Comparison of ENCODE assay signal across 12 mouse cellular contexts in the genomic region with DNA sequence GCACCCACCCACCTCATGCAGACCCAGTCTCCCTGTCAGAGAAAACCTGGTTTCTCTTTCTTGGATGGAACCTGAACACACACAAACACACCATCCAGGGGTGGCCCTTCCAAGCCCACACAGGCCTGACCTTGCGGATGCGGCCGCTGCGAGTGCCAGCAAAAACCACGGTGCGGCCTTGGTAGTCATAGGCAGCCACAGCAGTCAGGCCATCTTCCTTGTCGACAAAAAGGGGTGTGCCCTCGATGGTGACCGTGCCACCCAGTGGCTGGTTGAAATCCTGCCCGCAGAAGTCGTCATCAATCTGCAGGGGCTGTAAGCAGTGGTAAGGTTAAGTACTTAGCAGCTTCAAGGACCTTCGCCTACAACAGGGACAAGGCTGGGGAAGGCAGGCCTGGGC. TPM values are rescaled to one million over a fixed set of nuclear protein-coding genes. Genes with fewer than 3 reads are reported as not detected.
DNase-seq lines count a peak whose midpoint lies in the region; ATAC-seq lines count a peak whose summit lies in the region.
"Had no signal": no experiment of that assay in that cellular context is flagged by ENCODE, and none has a peak within 500 bp of the region (broad histone marks: within the 10 kb centered on the region; RNA-seq: fewer than 3 reads in every experiment).

No protein-coding gene starts in this region.

- peaks cover 72% of the 10 kb centered on the region for H3K36me3 ChIP-seq in midbrain, embryonic 12.5 days
- peaks cover 14% of the 10 kb centered on the region; the same call in 1 of the 2 replicates for H3K36me3 ChIP-seq in midbrain, embryonic 15.5 days (replicated peaks)
- H3K36me3 ChIP-seq in embryonic facial prominence, embryonic 10.5 days (replicated peaks): peaks cover 79% of the 10 kb centered on the region
- peaks cover 3% of the 10 kb centered on the region for H3K36me3 ChIP-seq in stomach, embryonic 16.5 days (ENCODE audit: control insufficient read depth, insufficient read depth, low read length)

- ATAC-seq in midbrain, embryonic 12.5 days (ENCODE audit: low FRiP score, low read depth): no peak
- ATAC-seq in midbrain, embryonic 15.5 days (replicated peaks): no peak
- no peak for ATAC-seq in stomach, embryonic 16.5 days (ENCODE audit: insufficient read depth, low FRiP score)

- H3K9ac ChIP-seq in midbrain, embryonic 12.5 days (replicated peaks): no peak overlapping the region
- no peak overlapping the region for H3K9ac ChIP-seq in midbrain, embryonic 15.5 days
- no peak overlapping the region for H3K9ac ChIP-seq in stomach, embryonic 16.5 days (ENCODE audit: low read length)

- H3K4me3 ChIP-seq in midbrain, embryonic 12.5 days: no peak overlapping the region
- no peak overlapping the region for H3K4me3 ChIP-seq in midbrain, embryonic 15.5 days
- H3K4me3 ChIP-seq in embryonic facial prominence, embryonic 10.5 days: no peak overlapping the region
- no peak overlapping the region for H3K4me3 ChIP-seq in stomach, embryonic 16.5 days (replicated peaks; ENCODE audit: low read length)
- H3K4me3 ChIP-seq: megakaryocyte, embryonic 14.5 days had no signal

- H3K27ac ChIP-seq in midbrain, embryonic 12.5 days (replicated peaks): peak overlapping the region; percentile 1; the same call in 1 of the 2 replicates
- no peak overlapping the region for H3K27ac ChIP-seq in midbrain, embryonic 15.5 days
- H3K27ac ChIP-seq in embryonic facial prominence, embryonic 10.5 days (replicated peaks): peak overlapping the region; percentile 16; the same call in 1 of the 2 replicates
- peak overlapping the region; percentile 78 for H3K27ac ChIP-seq in stomach, embryonic 16.5 days (ENCODE audit: low read length)

- H3K27me3 ChIP-seq in midbrain, embryonic 12.5 days: no peaks in the 10 kb centered on the region
- no peaks in the 10 kb centered on the region for H3K27me3 ChIP-seq in midbrain, embryonic 15.5 days (replicated peaks)
- no peaks in the 10 kb centered on the region for H3K27me3 ChIP-seq in embryonic facial prominence, embryonic 10.5 days (replicated peaks; ENCODE audit: low read depth, poor library complexity, severe bottlenecking)
- H3K27me3 ChIP-seq in stomach, embryonic 16.5 days (ENCODE audit: control insufficient read depth, insufficient read depth, low read length): no peaks in the 10 kb centered on the region

- H3K9me3 ChIP-seq in midbrain, embryonic 12.5 days: no peaks in the 10 kb centered on the region
- no peaks in the 10 kb centered on the region for H3K9me3 ChIP-seq in midbrain, embryonic 15.5 days
- H3K9me3 ChIP-seq in embryonic facial prominence, embryonic 10.5 days: no peaks in the 10 kb centered on the region
- no peaks in the 10 kb centered on the region for H3K9me3 ChIP-seq in stomach, embryonic 16.5 days (replicated peaks; ENCODE audit: control insufficient read depth, low read length)
- H3K9me3 ChIP-seq: megakaryocyte, embryonic 14.5 days had no signal

- no peak overlapping the region for H3K4me2 ChIP-seq in midbrain, embryonic 12.5 days (replicated peaks)
- no peak overlapping the region for H3K4me2 ChIP-seq in midbrain, embryonic 15.5 days
- no peak overlapping the region for H3K4me2 ChIP-seq in stomach, embryonic 16.5 days (ENCODE audit: low read depth, low read length)

- peak; percentile 11 to 23 for DNase-seq in cerebellum, postnatal 25 days
- DNase-seq in cerebellum, postnatal 10 days: no peak
- DNase-seq in embryonic facial prominence, embryonic 10.5 days (ENCODE audit: low spot score): no peak
- no peak for DNase-seq in spleen, postnatal 4 days (ENCODE audit: low spot score in 2 of 2)
- no peak for DNase-seq in urinary bladder, postnatal 25 days (ENCODE audit: low spot score)
- DNase-seq: cerebellum, adult 11 months; heart, adult 18-20 months; thymus, postnatal 4 days had no signal

- H3K4me1 ChIP-seq in midbrain, embryonic 12.5 days: peaks cover 94% of the 10 kb centered on the region
- peaks cover 98% of the 10 kb centered on the region for H3K4me1 ChIP-seq in midbrain, embryonic 15.5 days
- H3K4me1 ChIP-seq in embryonic facial prominence, embryonic 10.5 days: peaks cover 87% of the 10 kb centered on the region
- H3K4me1 ChIP-seq in stomach, embryonic 16.5 days (ENCODE audit: control insufficient read depth, insufficient read depth, low read length): peaks cover 61% of the 10 kb centered on the region

- 89% methylated on average over 12 of the region's 12 CpGs for WGBS in midbrain, embryonic 12.5 days
- WGBS in midbrain, embryonic 15.5 days: 85% methylated on average over 12 of the region's 12 CpGs
- 89% methylated on average over 12 of the region's 12 CpGs for WGBS in embryonic facial prominence, embryonic 10.5 days
- 78% methylated on average over 12 of the region's 12 CpGs for WGBS in stomach, embryonic 16.5 days

RNA-seq across cellular contexts. Expression of a gene that starts 7.7 kb away (rescaled TPM):
- 56.5 and 67.4 TPM in 2 replicates for polyA plus RNA-seq in midbrain, embryonic 12.5 days (2016; fragmentation: Nextera tagmentation; extraction: Ambion mirVana)
- 85.3 and 88.3 TPM in 2 replicates for polyA plus RNA-seq in midbrain, embryonic 15.5 days (2015; fragmentation: Nextera tagmentation; extraction: Ambion mirVana)
- 24.9 and 25.5 TPM in 2 replicates for polyA plus RNA-seq in embryonic facial prominence, embryonic 10.5 days (2016; fragmentation: Nextera tagmentation; extraction: Ambion mirVana)
- polyA plus RNA-seq in stomach, embryonic 16.5 days (2015; fragmentation: Nextera tagmentation; extraction: Ambion mirVana): 9.3 and 10.0 TPM in 2 replicates

Comparison
In these comparisons a context has a peak if more than half of its experiments do, and no peak if none do; other contexts are left out.
1. DNase-seq: peak in cerebellum, postnatal 25 days (2 of 2); none in cerebellum, postnatal 10 days (0 of 2), embryonic facial prominence, embryonic 10.5 days (single experiment), spleen, postnatal 4 days (0 of 2) and urinary bladder, postnatal 25 days (single experiment).